Mouse (Mus musculus): Measurements from ENCODE around the gene Lsamp. TPM values are rescaled to one million over a fixed set of nuclear protein-coding genes. Genes with fewer than 3 reads are reported as not detected.

The Lsamp gene
- total RNA-seq, 2 experiments from 2014 or later: 0.38 to 0.53 TPM

DNA sequence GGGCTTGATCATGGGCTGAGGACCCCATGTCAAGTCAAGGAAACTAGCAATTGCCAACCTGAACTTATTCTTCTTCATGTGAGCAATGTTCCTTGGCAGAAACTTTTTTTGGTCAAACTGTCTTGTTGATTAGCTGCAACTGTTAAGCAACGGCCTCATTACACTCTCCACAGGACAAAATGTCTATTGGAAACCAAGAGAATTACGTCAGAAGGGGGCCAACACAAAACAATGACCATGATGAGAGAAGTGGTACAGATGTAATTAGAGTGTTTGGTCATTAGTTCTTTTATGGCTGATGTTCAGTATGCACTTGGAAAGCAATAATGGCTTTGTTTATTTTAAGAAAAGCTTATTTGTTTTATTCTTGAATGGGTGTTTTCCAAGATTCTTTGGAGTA lies 989.9 kb downstream of the Lsamp start:
- DNase-seq: no peak
- Histone ChIP-seq H3K4me3 (no peak overlapping the region), H3K27ac (no peak overlapping the region)
- TF ChIP-seq CTCF (IDR thresholded peaks at IDR 0.05): no peak
- intact Hi-C loops (cut with DNase I): no loop called here

DNA sequence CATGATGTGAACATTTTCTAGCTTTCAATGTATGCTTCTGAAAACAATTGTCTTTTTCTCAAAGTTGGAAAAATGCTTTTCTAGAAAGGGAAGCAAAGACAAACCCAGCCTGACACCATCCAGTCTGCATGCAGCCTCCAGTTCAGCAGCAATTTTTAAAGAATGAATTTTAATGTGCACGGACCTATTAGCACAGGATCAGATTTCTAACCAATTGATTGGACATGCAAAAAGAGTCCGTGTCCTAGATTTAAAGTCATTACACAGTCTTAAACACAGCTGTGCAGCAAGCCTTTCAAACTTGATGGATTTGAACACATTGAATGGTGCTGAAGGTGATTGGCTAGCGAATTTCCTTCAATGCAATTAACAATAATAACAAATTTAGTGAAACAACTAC lies 998.9 kb downstream of the Lsamp start:
- DNase-seq: no peak
- no peak for TF ChIP-seq CTCF (IDR thresholded peaks at IDR 0.05)
- intact Hi-C loops (cut with DNase I): no loop called here
- no peak overlapping the region for H3K27ac ChIP-seq
- no peak overlapping the region for H3K4me3 ChIP-seq

DNA sequence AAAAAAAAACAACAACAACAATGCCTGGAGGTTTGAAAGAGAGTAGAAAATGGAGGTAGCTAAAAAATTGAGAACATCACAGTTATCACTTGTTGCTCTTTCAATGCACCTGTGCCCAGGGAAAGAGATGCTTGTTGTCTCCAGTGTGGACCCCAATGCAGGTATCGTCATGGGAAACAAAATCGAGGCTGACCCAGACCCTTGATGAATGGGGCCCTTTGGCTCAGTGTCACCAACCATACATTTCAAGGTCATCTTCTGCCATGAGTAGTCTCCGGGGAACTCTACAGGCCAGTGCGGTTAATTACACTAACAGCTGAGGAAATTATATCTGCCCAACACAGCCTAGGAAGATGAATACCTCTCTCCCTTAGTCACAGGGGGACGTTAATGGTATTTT lies 1023.4 kb downstream of the Lsamp start:
- H3K4me3 ChIP-seq: no peak overlapping the region
- no peak for TF ChIP-seq CTCF (IDR thresholded peaks at IDR 0.05)
- intact Hi-C loops (cut with DNase I): no loop called here
- no peak for DNase-seq
- H3K27ac ChIP-seq: no peak overlapping the region

DNA sequence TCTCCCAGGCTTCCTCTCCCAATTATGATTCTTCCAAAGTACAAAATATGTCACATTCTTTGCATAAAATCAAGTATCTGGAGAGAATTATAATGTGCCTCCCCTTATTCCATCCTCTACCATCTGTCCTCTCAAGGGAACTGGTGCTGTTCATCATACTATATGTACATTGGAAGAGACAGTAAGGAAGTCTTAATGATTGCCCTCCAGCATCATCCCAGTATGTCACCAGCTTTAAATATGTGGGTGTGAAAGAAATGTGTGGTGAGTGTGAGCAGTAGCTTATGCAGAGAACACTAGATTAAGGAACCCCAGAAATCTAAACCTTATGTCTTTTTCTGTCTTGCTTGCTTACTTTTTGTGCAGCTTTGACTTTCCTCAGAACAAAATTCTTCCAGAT lies 1050.6 kb downstream of the Lsamp start:
- no peak for TF ChIP-seq CTCF (IDR thresholded peaks at IDR 0.05)
- H3K27ac ChIP-seq: no peak overlapping the region
- no peak for DNase-seq
- H3K4me3 ChIP-seq: no peak overlapping the region
- intact Hi-C loops (cut with DNase I): no loop called here

DNA sequence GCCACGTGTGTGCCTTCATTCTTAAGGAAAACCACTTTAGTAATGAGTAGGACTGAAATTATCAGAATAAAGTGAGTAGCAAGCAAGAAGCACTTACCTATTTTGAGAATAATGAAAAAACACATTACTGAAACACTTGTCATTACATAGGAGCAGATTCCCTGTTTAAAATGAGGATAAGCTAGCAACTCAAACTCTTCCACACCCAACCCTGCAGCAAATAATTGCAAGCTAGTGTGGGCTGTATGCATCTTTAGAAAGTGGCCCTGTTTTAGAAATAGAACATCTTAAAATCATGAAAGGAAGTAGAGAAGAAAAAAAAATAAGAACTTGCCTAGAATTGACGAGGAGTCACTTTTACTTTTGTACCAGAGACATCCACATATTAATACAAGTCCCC lies 1057.5 kb downstream of the Lsamp start:
- no peak for DNase-seq
- TF ChIP-seq CTCF (IDR thresholded peaks at IDR 0.05): no peak
- no peak overlapping the region for H3K27ac ChIP-seq
- intact Hi-C loops (cut with DNase I): no loop called here
- no peak overlapping the region for H3K4me3 ChIP-seq

DNA sequence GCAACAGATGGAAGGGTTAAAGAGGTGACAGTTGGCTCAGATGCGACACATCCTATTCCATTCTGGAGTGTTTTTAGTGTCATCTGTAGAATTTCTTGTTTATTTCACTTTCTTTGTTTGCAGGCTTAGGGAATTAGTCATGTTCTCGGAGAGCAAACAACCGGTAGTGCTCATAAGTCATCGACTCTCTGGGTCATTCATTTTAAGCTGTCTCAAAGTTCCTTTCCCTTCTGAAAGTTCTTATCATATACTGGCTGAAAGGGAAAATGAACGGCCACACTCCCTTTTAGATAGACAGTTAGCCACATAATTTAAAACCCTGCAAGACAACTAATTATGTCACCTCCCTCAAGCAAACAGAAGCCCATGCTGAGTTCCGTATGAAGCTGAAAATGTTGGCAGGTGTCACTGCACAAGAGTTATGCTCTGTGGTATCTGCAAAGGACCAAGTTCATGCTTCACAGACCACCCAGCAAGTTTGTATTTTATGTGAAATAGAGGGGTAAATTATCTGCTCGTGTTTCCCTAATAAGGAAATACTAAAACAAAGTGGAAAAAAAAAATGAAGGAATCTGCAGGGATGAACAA lies 1079.2 kb downstream of the Lsamp start:
- H3K4me3 ChIP-seq: no peak overlapping the region
- no peak for TF ChIP-seq CTCF (IDR thresholded peaks at IDR 0.05)
- no peak overlapping the region for H3K27ac ChIP-seq
- no peak for DNase-seq
- intact Hi-C loops (cut with DNase I): no loop called here

DNA sequence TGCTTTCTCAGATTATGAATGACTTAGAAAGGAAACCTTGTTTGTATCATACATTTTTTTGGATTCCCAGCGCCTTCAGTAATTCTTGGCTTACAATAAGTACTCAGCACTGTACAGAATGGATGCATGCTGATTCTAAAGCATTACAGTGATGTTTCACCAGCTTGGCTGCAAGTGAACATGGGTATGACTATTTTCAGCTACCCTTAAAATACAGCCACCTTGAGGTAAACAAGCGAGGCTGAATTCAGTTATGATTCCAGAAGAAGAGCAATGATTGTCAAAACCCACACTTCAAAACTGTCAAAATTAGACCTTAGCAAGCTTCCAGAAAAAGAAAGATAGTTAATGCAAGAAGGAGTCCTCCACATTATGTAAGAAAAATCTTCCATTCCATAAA lies 1089.3 kb downstream of the Lsamp start:
- intact Hi-C loops (cut with DNase I): no loop called here

DNA sequence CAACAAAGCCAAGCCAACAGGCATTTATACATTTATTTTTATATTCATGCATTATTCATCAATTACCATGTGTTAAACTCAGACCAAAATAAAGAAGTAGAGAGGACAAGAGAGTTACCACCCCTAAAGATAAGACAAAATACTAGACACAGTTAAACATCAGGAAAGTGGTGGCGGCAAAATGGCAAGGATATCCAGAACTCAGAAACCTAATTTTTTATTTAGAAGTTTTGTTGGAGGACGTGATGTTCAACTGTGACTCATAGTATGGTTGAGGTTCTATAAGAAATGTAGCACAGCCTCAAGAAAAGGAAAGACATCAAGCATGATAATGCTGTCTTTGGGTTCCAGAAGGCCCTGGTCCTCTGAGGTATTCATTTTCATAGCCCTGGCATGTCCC lies 1104.5 kb downstream of the Lsamp start:
- Histone ChIP-seq H3K4me3 (no peak overlapping the region), H3K27ac (no peak overlapping the region)
- intact Hi-C loops (cut with DNase I): no loop called here
- no peak for DNase-seq
- TF ChIP-seq CTCF (IDR thresholded peaks at IDR 0.05): no peak

More for the DNA sequence above, 1089.3 kb downstream of the Lsamp start:
- H3K4me3 ChIP-seq: no peak overlapping the region
- TF ChIP-seq CTCF (IDR thresholded peaks at IDR 0.05): no peak
- DNase-seq: no peak
- no peak overlapping the region for H3K27ac ChIP-seq

DNA sequence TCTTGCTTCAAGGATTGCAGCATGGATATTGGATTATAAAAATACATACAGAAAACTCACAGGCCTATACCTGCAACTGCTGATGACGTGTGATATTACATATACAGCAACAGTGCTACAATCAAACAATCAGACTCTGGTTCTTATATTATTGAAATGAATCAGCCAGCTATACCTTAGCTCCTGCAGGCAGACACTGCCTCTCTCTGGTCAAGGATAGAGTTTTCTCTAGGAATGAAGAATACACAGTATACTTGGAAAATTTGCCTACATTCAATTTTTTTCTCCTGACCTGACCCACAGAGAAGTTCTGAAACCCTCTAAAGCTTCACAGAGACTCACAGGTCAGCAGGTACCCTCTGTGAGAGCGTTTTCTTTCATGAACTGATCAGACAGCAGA lies 1105.9 kb downstream of the Lsamp start:
- no peak for DNase-seq
- Histone ChIP-seq H3K4me3 (no peak overlapping the region), H3K27ac (no peak overlapping the region)
- intact Hi-C loops (cut with DNase I): no loop called here
- TF ChIP-seq CTCF (IDR thresholded peaks at IDR 0.05): no peak

DNA sequence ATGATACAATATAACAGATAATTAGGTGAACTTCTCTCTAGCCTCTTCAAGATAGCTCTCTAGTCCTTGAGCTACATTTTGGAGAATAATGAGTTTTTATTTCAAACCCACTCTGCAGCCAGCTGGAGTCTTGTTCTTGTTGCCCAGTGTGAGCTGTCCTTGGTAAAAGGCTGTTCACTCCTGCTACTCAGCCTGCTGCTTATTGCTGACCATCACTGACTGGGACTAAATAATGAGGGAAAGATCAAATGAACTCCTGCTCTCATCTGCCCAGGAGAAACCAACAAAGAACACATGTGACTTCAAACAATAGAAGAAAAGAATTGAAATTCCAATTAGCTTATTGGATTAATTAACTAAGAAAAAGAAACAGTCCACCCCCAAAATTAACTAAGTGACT lies 1107.1 kb downstream of the Lsamp start:
- intact Hi-C loops (cut with DNase I): no loop called here
- DNase-seq: no peak
- Histone ChIP-seq H3K4me3 (no peak overlapping the region), H3K27ac (no peak overlapping the region)
- TF ChIP-seq CTCF (IDR thresholded peaks at IDR 0.05): no peak

DNA sequence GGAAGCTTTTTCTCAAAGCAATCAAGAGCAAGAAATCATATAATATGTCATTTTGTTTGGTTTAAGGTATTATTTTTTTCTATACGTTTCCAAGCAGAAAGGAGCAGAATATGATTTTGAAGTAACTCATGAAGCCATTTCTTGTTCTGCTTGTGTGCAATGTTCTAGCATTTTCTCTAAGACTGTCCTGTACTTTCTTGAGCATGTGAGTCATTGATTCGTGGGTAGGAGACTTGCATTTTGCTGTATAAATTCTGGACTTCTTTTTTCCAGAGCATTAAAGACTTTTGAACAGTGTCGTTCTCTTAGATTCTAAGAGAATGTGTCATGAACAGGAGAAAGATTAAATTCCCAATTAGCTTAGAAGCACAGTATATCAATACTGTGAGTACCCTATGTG lies 1118.6 kb downstream of the Lsamp start:
- Histone ChIP-seq H3K4me3 (no peak overlapping the region), H3K27ac (no peak overlapping the region)
- intact Hi-C loops (cut with DNase I): no loop called here
- no peak for DNase-seq
- no peak for TF ChIP-seq CTCF (IDR thresholded peaks at IDR 0.05)

DNA sequence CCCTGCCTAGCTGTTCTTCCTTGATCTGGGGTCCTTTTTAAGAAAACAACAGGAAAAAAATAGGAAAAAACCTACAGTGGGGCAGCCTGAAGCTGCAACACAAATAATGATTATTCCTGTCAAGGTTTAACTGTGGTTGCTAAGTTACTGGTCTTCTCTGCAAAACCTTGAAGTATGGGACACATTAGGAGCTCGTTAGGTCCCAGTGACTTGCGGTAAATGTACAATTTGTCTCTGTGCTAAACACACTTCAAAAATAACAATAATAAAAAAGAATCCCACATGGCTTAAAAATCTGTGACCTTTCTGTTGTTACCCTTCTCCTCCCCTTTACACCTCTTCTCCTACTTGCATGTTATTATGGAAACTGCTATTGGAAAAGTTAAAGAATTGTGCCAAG lies 1140.2 kb downstream of the Lsamp start:
- Histone ChIP-seq H3K27ac (no peak overlapping the region), H3K4me3 (no peak overlapping the region)
- TF ChIP-seq CTCF (IDR thresholded peaks at IDR 0.05): no peak
- intact Hi-C loops (cut with DNase I): no loop called here
- no peak for DNase-seq

DNA sequence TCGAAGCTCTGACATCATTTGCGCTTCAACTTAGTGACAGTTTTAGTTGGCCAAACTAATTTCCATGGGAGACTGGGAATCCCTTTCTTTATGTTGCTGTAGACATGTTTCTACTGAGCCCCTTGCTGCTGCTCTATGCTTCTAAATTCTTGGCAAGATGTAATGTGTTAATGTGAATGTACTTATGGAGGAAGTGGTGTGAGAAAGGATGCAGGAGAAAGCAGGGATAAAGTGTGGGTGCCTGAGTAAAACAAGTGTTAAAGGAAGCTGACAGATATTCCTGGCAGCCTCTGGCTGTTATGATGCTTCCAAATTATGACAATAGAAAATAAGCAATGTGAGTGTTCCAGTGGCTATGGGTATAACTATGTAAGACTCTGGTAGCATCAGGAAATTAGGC lies 1140.9 kb downstream of the Lsamp start:
- H3K27ac ChIP-seq: no peak overlapping the region
- DNase-seq: no peak
- TF ChIP-seq CTCF (IDR thresholded peaks at IDR 0.05): no peak
- intact Hi-C loops (cut with DNase I): no loop called here
- no peak overlapping the region for H3K4me3 ChIP-seq

DNA sequence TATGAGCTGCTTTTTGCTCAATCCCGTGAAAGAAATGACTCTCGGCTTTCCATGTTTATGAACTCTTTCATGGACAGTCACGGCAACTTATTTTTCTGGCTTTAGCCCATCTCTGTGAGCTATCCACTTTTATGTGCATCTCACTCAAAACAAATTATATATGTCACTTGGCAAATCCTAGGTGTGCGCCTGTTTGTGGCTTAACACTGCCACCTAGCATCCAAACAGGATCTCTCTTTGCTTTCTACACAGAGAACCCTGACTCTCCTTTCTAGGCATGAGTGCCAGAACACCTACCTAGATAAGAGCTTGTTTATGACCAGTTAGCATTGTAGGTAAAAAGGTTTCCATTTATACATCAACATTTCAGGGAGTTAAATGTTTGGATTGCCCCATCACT lies 1146.9 kb downstream of the Lsamp start:
- Histone ChIP-seq H3K4me3 (no peak overlapping the region), H3K27ac (no peak overlapping the region)
- peak; percentile 20; the same call in 1 of the 2 replicates for TF ChIP-seq CTCF (IDR thresholded peaks at IDR 0.05)
- intact Hi-C loops (cut with DNase I): no loop called here
- no peak for DNase-seq

DNA sequence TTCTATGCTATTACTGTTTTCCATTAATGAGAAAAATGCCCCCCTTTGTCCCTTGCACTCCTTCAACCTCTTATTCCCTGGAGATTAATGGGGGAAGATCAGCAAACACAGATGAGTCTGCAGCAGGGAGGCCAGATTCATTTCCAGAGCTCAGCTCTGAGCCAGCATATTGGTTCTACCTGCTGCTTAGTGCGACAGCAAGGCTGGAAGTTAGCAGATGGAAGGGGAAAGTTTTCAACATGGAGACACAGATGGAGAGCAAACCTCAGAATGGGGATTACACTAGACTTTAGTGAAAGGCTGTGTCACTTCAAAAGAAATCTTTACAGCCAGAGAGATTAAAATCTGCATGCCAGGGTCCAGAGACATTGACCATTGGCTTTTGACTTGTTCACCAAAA lies 1188.7 kb downstream of the Lsamp start:
- Histone ChIP-seq H3K27ac (no peak overlapping the region), H3K4me3 (no peak overlapping the region)
- DNase-seq: no peak
- intact Hi-C loops (cut with DNase I): no loop called here
- no peak for TF ChIP-seq CTCF (IDR thresholded peaks at IDR 0.05)
